Mouse (Mus musculus): ENCODE data around the gene Foxd4. TPM values are rescaled to one million over a fixed set of nuclear protein-coding genes. Genes with fewer than 3 reads are reported as not detected.

The Foxd4 gene
- not detected in 2 replicates for polyA plus RNA-seq (2012)

DNA sequence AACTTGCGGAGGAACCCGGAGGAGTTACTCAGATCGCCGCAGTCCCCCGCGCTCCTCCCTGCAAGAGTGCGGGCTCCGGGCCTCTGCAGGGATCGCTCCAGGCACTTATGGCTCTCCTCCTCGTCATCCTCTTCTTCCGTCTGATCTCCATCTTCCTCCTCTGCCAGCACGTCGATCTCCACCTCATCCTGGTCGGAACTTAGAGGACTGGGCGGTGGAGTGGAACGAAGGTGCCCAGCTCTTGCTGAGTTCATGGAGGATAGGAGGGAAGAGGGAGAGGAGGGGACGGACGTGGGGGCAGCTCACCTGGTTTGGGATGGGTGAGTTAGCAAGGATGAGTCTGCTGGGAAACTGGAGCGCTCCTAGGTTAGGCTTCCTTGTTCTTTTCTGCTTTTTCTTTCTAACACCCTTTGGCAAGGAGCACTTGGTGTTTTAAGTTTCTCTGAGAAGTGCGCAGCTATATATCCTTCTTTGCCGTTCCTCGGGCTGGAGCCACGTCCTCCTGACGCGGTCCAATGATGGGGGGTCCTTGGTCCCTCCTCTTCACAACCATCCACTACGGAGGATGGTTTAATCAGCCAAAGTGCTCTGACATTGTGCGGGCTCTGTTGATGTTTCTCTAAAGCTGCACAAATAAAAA is at the start of gene Foxd4:
Gene Foxd4 (minus strand): TSS at position 617 of the 640 bp plus-strand sequence.
- no peak for TF ChIP-seq GATA1 (IDR thresholded peaks at IDR 0.05; ENCODE audit: low read length)

DNA sequence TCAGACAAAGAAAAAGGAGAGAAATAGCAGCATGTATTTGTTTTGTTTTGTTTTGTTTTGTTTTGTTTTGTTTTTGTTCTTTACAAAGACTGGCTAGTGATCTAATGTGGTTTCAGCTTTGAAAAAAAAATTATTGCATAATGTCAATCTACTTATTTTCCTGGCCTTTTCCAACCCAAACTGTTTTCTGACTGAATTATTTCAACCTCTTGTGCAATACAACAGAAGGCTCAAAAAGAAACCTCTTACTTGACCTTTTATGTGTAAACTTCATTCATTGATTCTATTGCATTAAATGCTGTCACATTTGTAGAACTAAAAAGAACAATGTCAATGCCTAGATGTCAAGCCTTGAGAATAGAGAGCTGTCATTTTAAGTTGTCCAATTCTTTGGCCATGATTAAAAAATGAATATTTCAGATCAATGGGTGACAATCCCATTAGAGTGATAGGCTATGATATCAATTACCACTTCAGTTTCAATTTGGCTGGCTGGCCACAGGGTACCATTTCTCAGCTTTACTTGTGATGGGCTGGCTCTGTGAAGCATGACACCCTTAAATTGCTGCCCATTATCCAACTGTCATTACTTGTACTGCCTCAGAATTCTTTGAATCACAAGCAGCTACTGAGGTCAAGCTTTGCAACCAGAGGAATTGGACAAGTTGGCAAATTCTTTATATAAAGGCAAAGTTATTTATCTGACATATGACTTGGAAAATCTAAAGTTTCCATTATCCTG is 44.7 kb upstream of the Foxd4 start:
- TF ChIP-seq GATA1 (IDR thresholded peaks at IDR 0.05; ENCODE audit: low read length), result no peak

DNA sequence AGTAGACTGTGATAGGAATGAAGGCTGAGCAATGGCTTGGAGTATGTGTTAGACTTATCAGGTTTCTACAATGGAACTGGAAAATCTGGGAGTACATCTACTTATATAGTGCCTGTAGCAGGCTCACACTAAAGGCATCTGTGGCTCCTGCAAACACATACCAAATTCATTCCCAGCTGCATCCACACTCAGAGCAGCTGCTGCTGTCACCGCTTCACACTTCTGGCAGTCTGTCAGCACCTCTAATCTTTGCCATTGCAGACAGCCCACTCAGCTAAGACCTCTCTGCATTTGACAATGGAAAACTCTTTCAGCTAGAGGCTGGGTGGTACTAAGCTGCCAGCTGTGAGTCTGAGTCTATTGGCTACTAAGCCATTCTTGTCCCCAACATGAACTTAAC is 36.1 kb upstream of the Foxd4 start:
- TF ChIP-seq GATA1 (IDR thresholded peaks at IDR 0.05; ENCODE audit: low read length), result no peak

DNA sequence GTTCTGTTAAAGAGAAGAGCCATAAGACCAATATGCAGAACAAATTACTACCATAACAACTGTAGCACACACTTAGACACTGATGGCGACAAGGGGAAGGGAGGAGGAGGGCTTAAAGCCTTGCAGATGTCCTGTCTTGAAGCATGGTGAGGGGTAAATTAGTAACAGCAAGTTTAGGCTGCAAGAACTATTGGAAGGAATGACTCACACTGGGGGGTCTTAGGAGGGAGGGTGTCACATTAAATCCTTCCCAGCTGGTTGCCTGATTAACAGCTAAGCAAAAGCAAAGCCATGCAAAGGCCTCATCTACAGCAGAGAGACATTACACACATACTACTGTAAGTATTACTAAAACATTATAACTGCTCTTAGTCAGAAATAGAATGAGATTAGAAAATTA is 28.0 kb upstream of the Foxd4 start:
- no peak for TF ChIP-seq GATA1 (IDR thresholded peaks at IDR 0.05; ENCODE audit: low read length)

- TF ChIP-seq GATA1 (IDR thresholded peaks at IDR 0.05; ENCODE audit: low read length), result no peak
These were observed 19.9 kb upstream of the Foxd4 start for GRCm38 (mm10) chr19:24920866-24921265.

GRCm38 (mm10) chr19:24908385-24909155 is 7.6 kb upstream of the Foxd4 start:
- no peak for TF ChIP-seq GATA1 (IDR thresholded peaks at IDR 0.05; ENCODE audit: low read length)

GRCm38 (mm10) chr19:24907655-24908054 is 6.7 kb upstream of the Foxd4 start:
- no peak for TF ChIP-seq GATA1 (IDR thresholded peaks at IDR 0.05; ENCODE audit: low read length)

DNA sequence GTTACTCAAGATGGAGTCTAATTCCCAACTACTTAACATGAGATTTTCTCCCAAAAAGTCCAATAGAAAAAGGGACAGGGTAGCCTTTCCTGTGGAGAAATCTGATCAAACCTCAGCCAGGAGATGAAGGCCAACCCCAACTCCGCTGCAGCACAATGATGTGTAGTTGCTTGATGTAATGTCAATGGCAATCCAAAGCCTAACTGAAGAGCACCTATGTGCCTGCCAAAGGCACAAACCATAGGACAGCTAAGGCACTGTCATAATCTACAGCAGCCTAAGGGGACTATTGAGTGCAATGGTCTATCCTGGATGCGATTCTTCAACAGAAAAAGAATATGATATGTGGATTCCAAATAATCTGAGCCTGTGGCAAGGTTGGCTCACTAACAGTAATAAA is 1.8 kb upstream of the Foxd4 start:
- no peak for TF ChIP-seq GATA1 (IDR thresholded peaks at IDR 0.05; ENCODE audit: low read length)

- no peak for TF ChIP-seq GATA1 (IDR thresholded peaks at IDR 0.05; ENCODE audit: low read length)
These were observed 1.3 kb upstream of the Foxd4 start for GRCm38 (mm10) chr19:24902256-24902655.

GRCm38 (mm10) chr19:24901666-24902065 is 669 bp upstream of the Foxd4 start:
- no peak for TF ChIP-seq GATA1 (IDR thresholded peaks at IDR 0.05; ENCODE audit: low read length)

GRCm38 (mm10) chr19:24899578-24900544 is 1.1 kb downstream of the Foxd4 start:
- no peak for TF ChIP-seq GATA1 (IDR thresholded peaks at IDR 0.05; ENCODE audit: low read length)

GRCm38 (mm10) chr19:24898737-24899577 is 2.0 kb downstream of the Foxd4 start:
- TF ChIP-seq GATA1 (IDR thresholded peaks at IDR 0.05; ENCODE audit: low read length), result no peak

GRCm38 (mm10) chr19:24897896-24898736 is 2.9 kb downstream of the Foxd4 start:
- TF ChIP-seq GATA1 (IDR thresholded peaks at IDR 0.05; ENCODE audit: low read length), result no peak
